Mouse (Mus musculus): ENCODE measurements at regions not wholly inside any gene's neighbourhood (a gene's known extent, or its start where the extent isn't known, plus 50 kb on each side); places are given as distances from the start of the nearest gene placed in this dataset.

GRCm38 (mm10) chr4:10149911-10150310 lies 724.4 kb upstream of the 2610301B20Rik start:
- H3K27ac ChIP-seq (ENCODE audit: insufficient read depth, low read depth, low read length), result no peak overlapping the region
- no peak overlapping the region for H3K4me3 ChIP-seq (ENCODE audit: low read depth, low read length)
- 53% methylated on average over 2 of the region's 2 CpGs for WGBS
- H3K27me3 ChIP-seq (ENCODE audit: control insufficient read depth, insufficient read depth, low read length), result no peaks in the 10 kb centered on the region
- H3K36me3 ChIP-seq (ENCODE audit: control insufficient read depth, insufficient read depth, low read length), result no peaks in the 10 kb centered on the region
- peaks cover 2% of the 10 kb centered on the region; the same call in 1 of the 2 replicates for H3K4me1 ChIP-seq (ENCODE audit: control insufficient read depth, insufficient read depth, insufficient read length, low read length)
- TF ChIP-seq CTCF (IDR thresholded peaks at IDR 0.05; ENCODE audit: extremely low read depth, insufficient read length, insufficient replicate concordance, low read depth, low read length) (no peak), POLR2A (IDR thresholded peaks at IDR 0.05; ENCODE audit: low read depth, low read length) (no peak)

DNA sequence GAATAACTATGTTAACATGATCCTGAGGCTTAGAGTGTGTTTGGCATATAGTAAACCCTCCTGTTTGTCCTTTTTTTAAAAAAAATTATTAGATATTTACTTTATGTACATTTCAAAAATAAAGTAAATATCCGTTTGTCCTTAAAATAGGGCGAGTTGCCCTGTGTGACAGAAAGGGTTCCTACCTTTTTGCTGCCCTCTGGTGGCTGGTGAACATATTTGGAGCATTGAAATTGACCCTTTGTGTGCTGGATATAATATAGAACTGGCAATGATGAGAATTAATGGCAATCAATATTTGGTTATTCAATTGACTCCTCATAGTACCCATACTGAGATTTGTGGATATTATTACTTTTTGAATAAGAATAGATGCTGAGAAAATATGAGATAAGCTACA lies 723.8 kb upstream of the 2610301B20Rik start:
- 4% methylated on average over 2 of the region's 2 CpGs for WGBS
- Histone ChIP-seq H3K27ac (ENCODE audit: insufficient read depth, low read depth, low read length) (no peak overlapping the region), H3K36me3 (ENCODE audit: control insufficient read depth, insufficient read depth, low read length) (no peaks in the 10 kb centered on the region), H3K27me3 (ENCODE audit: control insufficient read depth, insufficient read depth, low read length) (no peaks in the 10 kb centered on the region), H3K4me3 (ENCODE audit: low read depth, low read length) (no peak overlapping the region), H3K4me1 (ENCODE audit: control insufficient read depth, insufficient read depth, insufficient read length, low read length) (peaks cover 2% of the 10 kb centered on the region; the same call in 1 of the 2 replicates)
- TF ChIP-seq POLR2A (IDR thresholded peaks at IDR 0.05; ENCODE audit: low read depth, low read length), result no peak
- TF ChIP-seq CTCF (IDR thresholded peaks at IDR 0.05; ENCODE audit: extremely low read depth, insufficient read length, insufficient replicate concordance, low read depth, low read length), result no peak

GRCm38 (mm10) chr4:10155705-10156390 lies 718.5 kb upstream of the 2610301B20Rik start:
- no peaks in the 10 kb centered on the region for H3K4me1 ChIP-seq (ENCODE audit: control insufficient read depth, insufficient read depth, insufficient read length, low read length)
- no peak overlapping the region for H3K4me3 ChIP-seq (ENCODE audit: low read depth, low read length)
- TF ChIP-seq CTCF (IDR thresholded peaks at IDR 0.05; ENCODE audit: extremely low read depth, insufficient read length, insufficient replicate concordance, low read depth, low read length) (no peak), POLR2A (IDR thresholded peaks at IDR 0.05; ENCODE audit: low read depth, low read length) (no peak)
- WGBS, result 87% methylated on average over 5 of the region's 5 CpGs
- no peak overlapping the region for H3K27ac ChIP-seq (ENCODE audit: insufficient read depth, low read depth, low read length)
- no peaks in the 10 kb centered on the region for H3K36me3 ChIP-seq (ENCODE audit: control insufficient read depth, insufficient read depth, low read length)
- H3K27me3 ChIP-seq (ENCODE audit: control insufficient read depth, insufficient read depth, low read length), result no peaks in the 10 kb centered on the region

DNA sequence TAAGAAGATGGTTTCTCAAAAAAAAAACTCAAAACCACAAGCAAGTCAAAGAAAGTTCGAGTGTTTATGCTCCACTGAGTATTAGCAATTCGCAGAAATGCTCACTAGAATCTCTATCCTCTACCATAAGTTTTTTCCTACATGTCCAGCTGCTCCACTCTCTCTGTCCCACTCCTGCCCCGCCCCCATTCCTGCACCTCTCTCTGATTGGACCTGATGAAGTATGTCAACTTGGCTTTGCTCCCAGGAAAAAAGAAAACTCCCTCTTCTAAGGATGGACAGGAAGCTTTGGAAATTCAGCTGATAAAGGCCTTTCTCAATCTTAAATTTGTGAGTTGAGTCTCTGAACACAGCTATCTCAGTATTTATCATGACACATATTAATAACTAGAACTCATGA lies 684.4 kb upstream of the 2610301B20Rik start:
- no peaks in the 10 kb centered on the region for H3K27me3 ChIP-seq (ENCODE audit: control insufficient read depth, insufficient read depth, low read length)
- WGBS, result 60% methylated on average over 3 of the region's 3 CpGs
- H3K4me3 ChIP-seq (ENCODE audit: low read depth, low read length), result no peak overlapping the region
- no peak for TF ChIP-seq POLR2A (IDR thresholded peaks at IDR 0.05; ENCODE audit: low read depth, low read length)
- no peak for TF ChIP-seq CTCF (IDR thresholded peaks at IDR 0.05; ENCODE audit: extremely low read depth, insufficient read length, insufficient replicate concordance, low read depth, low read length)
- H3K36me3 ChIP-seq (ENCODE audit: control insufficient read depth, insufficient read depth, low read length), result no peaks in the 10 kb centered on the region
- no peaks in the 10 kb centered on the region for H3K4me1 ChIP-seq (ENCODE audit: control insufficient read depth, insufficient read depth, insufficient read length, low read length)
- H3K27ac ChIP-seq (ENCODE audit: insufficient read depth, low read depth, low read length), result no peak overlapping the region

GRCm38 (mm10) chr4:10197245-10197943 lies 676.9 kb upstream of the 2610301B20Rik start:
- 88% methylated on average over 1 of the region's 1 CpGs for WGBS
- no peaks in the 10 kb centered on the region for H3K4me1 ChIP-seq (ENCODE audit: control insufficient read depth, insufficient read depth, insufficient read length, low read length)

DNA sequence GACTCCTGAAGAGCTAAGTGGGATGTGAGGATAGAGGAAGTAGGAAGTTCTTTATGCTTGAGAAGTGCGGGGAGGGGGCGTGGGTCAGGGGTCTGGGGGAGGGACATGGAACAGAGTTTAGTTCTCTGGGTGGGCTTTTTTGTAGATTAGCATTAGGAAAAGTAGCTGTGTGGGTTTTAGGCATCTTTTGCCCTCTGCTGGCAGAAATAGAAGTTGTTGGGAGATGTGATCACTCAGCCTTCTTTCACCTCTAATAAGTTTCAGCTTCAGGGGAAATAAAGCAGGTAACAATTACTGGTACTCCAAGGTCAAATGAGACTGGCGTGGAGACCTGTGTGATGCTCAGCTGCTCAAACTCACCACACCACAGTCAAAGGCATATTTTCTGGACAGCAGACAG lies 672.5 kb upstream of the 2610301B20Rik start:
- Histone ChIP-seq H3K27me3 (ENCODE audit: control insufficient read depth, insufficient read depth, low read length) (no peaks in the 10 kb centered on the region), H3K4me3 (ENCODE audit: low read depth, low read length) (no peak overlapping the region), H3K4me1 (ENCODE audit: control insufficient read depth, insufficient read depth, insufficient read length, low read length) (no peaks in the 10 kb centered on the region), H3K27ac (ENCODE audit: insufficient read depth, low read depth, low read length) (no peak overlapping the region), H3K36me3 (ENCODE audit: control insufficient read depth, insufficient read depth, low read length) (no peaks in the 10 kb centered on the region)
- no peak for TF ChIP-seq CTCF (IDR thresholded peaks at IDR 0.05; ENCODE audit: extremely low read depth, insufficient read length, insufficient replicate concordance, low read depth, low read length)
- no peak for TF ChIP-seq POLR2A (IDR thresholded peaks at IDR 0.05; ENCODE audit: low read depth, low read length)
- WGBS, result 39% methylated on average over 3 of the region's 3 CpGs

More at GRCm38 (mm10) chr4:10197245-10197943, 676.9 kb upstream of the 2610301B20Rik start:
- no peaks in the 10 kb centered on the region for H3K36me3 ChIP-seq (ENCODE audit: control insufficient read depth, insufficient read depth, low read length)
- no peak for TF ChIP-seq POLR2A (IDR thresholded peaks at IDR 0.05; ENCODE audit: low read depth, low read length)
- no peak for TF ChIP-seq CTCF (IDR thresholded peaks at IDR 0.05; ENCODE audit: extremely low read depth, insufficient read length, insufficient replicate concordance, low read depth, low read length)
- H3K27me3 ChIP-seq (ENCODE audit: control insufficient read depth, insufficient read depth, low read length), result no peaks in the 10 kb centered on the region
- H3K27ac ChIP-seq (ENCODE audit: insufficient read depth, low read depth, low read length), result no peak overlapping the region
- H3K4me3 ChIP-seq (ENCODE audit: low read depth, low read length), result no peak overlapping the region

GRCm38 (mm10) chr4:10204224-10204623 lies 670.1 kb upstream of the 2610301B20Rik start:
- no peaks in the 10 kb centered on the region for H3K36me3 ChIP-seq (ENCODE audit: control insufficient read depth, insufficient read depth, low read length)
- no peaks in the 10 kb centered on the region for H3K4me1 ChIP-seq (ENCODE audit: control insufficient read depth, insufficient read depth, insufficient read length, low read length)
- no peaks in the 10 kb centered on the region for H3K27me3 ChIP-seq (ENCODE audit: control insufficient read depth, insufficient read depth, low read length)
- TF ChIP-seq CTCF (IDR thresholded peaks at IDR 0.05; ENCODE audit: extremely low read depth, insufficient read length, insufficient replicate concordance, low read depth, low read length) (no peak), POLR2A (IDR thresholded peaks at IDR 0.05; ENCODE audit: low read depth, low read length) (no peak)
- no peak overlapping the region for H3K4me3 ChIP-seq (ENCODE audit: low read depth, low read length)
- 92% methylated on average over 1 of the region's 1 CpGs for WGBS
- no peak overlapping the region for H3K27ac ChIP-seq (ENCODE audit: insufficient read depth, low read depth, low read length)
